Mouse (Mus musculus) layer of hippocampus, postnatal 36 days (tissue): ENCODE measurements around the gene Amigo1. TPM values are rescaled to one million over a fixed set of nuclear protein-coding genes. Genes with fewer than 3 reads are reported as not detected.
"Not testable (repeated sequence)": the region's sequence is repeated elsewhere in the genome, so short reads cannot be mapped to it uniquely, and the experiment has no call there.

Experiments
- DNase-seq, 2 experiments: peaks; one replicate each; pipeline ENCODE4 v3.0.0; 2022
- total RNA-seq, 2 experiments: library from RNA; stranded (reverse); gene quantifications; 2 replicates each; pipeline ENCODE4 v1.2.3; 2021

Amigo1 gene
- total RNA-seq, 2 experiments from 2014 or later: 65.0 to 69.0 TPM

- peak; percentile 94 for DNase-seq
These were observed 24.0 kb downstream of the Amigo1 start for GRCm38 (mm10) chr3:108209946-108210770.

- DNase-seq: no peak
These were observed 24.6 kb downstream of the Amigo1 start, which contains the start of gene Atxn7l2 for GRCm38 (mm10) chr3:108210771-108211139. Gene Atxn7l2 (minus strand): TSS chr3:108210934.

- DNase-seq: peak in 1 of 2 experiments; percentile 24
These were observed 25.7 kb downstream of the Amigo1 start for GRCm38 (mm10) chr3:108211845-108212244.

DNA sequence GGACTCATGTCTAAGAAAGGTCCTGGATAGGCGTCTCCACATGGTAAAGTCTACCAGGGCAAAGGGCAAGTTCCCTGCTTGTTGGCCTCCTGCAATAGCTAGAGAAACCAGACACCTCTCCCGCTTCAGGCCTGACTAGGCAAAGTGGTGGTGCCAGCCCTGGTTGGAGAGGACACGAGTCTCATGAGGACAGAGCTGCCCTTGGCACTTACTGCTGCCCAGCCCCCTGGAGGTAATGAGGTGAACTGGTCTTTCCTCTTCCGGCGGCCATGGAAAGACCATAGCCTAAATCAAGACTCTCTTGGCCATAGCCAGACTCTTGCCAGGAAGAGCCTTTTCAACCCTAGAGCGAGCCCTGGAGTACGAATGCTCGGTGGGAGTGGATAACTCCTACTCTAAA, 26.3 kb downstream of the Amigo1 start:
- peak in 1 of 2 experiments; percentile 2 for DNase-seq

DNA sequence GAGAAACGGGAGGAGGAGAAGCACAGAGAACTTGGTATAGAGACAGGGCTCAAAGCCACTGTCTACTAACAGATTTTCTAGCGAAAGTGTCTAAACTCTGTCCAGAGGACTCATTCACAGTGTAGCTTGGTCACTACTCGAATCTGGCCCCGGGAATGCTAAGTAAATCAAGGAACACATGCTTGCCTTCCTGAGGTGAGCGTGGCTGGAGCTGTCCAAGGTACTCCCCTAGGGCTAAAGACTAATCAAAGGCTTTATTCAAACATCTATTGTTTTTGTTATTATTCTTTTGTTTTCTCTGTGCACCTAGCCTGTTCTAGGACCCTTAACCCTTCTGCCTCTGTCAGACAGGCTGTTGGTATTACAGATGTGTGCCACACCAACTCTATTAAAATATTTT, 28.6 kb downstream of the Amigo1 start:
- DNase-seq: no peak

GRCm38 (mm10) chr3:108220661-108221060, 34.5 kb downstream of the Amigo1 start:
- no peak for DNase-seq

DNA sequence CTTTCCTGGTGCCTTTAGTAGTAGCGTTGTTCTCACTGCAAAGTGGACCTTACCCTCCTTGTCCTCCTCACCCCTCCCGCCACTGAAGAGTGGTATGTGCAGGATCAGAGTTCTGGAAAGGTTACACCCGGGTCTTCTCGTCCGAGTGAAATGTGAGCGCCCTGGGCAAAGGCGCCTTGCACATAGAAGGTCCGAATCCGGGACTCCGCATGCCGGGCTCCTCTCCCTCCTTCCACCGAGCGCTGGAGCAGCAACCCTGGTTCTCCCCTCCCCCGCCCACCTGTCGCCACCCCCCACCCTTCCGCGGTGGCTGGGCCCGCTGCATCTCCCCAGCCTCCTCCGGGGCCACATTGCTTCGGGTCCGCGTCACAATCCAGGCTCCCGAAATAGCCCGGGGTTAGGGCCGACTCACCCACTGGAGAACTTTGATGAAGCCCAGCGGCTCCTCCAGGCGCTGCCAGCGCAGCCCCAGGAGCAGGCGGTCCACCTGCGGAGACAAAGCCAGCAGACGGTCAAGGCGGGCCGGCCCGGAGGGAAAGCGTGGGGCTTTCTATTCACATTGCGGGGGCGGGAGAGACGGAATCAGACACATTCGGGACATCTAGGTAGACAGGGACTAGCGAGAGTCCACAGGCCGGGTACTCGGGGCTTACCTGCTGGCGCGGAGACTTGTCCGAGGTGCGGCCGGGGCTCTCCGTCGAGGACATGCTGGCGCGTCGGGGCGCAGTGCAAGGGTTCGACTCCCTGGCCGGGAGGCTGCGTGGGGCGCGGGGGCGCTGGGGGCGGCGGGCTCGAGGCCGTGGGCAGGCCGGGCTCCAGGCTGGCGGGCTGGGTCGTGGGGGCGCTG, 39.8 kb downstream of the Amigo1 start:
- peak in 1 of 2 experiments; percentile 1 for DNase-seq

GRCm38 (mm10) chr3:108226558-108227350, 40.6 kb downstream of the Amigo1 start, which contains the start of gene Sypl2:
Gene Sypl2 (minus strand): TSS chr3:108226648.
- DNase-seq: peak in 1 of 2 experiments; percentile 12

DNA sequence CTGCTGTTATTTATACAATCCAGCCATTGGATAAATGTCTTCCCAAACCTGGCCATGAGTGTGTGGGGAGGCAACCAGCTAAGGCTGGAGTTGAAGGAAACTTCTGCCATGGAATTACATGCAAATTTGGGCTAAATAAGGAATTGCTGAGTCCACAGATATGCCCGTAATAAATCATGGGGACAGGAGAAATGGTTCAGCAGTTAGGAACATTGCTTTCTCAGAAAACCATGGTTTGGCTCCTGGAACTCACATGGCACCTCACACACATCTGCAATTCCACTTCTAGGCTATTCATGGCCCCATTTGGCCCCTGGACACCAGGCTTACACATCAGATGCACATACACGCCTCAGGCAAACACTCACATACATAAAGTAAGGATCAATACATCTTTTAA, 41.4 kb downstream of the Amigo1 start:
- no peak for DNase-seq

DNA sequence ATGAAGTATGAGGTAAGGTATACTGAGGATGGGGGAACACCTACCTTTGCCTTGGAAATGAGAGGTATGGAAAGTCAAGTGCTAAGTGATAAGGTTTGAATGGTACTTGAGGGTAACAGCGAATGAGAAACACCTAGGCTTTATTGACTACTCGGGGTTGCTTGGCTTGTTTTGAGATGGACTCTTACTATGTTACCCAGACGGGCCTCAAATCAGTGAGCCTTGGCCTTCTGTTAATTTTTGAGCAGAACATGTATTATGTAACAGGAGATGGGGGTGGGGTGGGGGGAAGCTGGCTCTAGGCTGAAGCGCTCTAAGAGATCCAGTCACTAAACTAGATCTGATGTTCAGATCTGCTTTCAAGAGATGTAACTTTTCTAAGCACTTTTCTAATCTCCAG, 45.5 kb downstream of the Amigo1 start:
- DNase-seq: no peak

DNA sequence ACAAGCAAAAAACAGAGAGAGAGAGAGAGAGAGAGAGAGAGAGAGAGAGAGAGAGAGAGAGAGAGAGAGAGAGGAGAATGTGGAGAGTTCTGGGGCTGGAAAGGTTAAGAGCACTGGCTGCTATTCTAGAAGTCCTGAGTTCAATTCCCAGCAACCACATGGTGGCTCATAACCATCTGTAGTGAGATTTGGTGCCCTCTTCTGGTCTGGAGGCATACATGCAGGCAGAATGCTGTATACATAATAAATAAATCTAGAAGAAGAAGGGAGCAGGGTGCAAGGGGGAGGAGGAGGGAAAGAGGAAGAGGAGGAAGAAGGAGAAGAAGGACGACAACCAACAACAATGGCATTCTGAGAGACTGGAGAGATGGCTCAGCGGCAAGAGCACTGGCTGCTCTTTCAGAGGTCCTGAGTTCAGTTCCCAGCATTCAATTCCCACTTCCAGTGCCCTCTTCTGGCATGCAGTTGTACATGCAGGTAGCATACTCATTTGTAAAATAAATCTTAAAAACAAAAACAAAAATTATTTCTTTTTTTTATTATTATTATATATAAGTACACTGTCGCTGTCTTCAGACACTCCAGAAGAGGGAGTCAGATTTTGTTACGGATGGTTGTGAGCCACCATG, 51.5 kb downstream of the Amigo1 start:
- DNase-seq: not testable (repeated sequence)

GRCm38 (mm10) chr3:108241243-108241839, 55.2 kb downstream of the Amigo1 start:
- no peak for DNase-seq

Other genes with a start within 250 kb of the Amigo1 start
- 10 to 100 TPM; 15.0 to 16.0 TPM for gene Gstm6, start 242.6 kb upstream of the Amigo1 start, total RNA-seq
- gene Gstm3, start 217.1 kb upstream of the Amigo1 start, total RNA-seq: not detected
- 1 to 10 TPM; 3.1 to 3.6 TPM for gene Gstm2, start 199.9 kb upstream of the Amigo1 start, total RNA-seq
- gene Gstm1, start 168.4 kb upstream of the Amigo1 start, total RNA-seq: 100 to 1,000 TPM; 311 to 336 TPM
- gene Gstm4, start 141.4 kb upstream of the Amigo1 start, total RNA-seq: 10 to 100 TPM; 11.3 to 12.4 TPM
- 10 to 100 TPM; 74.2 to 76.2 TPM for gene Ampd2, start 99.7 kb upstream of the Amigo1 start, total RNA-seq
- not detected for gene Gnat2, start 93.5 kb upstream of the Amigo1 start, total RNA-seq
- gene Gnai3, start 40.2 kb upstream of the Amigo1 start, total RNA-seq: 10 to 100 TPM; 32.4 to 32.9 TPM
- 10 to 100 TPM; 15.6 to 15.9 TPM for gene Gpr61, start 31.5 kb upstream of the Amigo1 start, total RNA-seq
- gene Cyb561d1, start 14.9 kb downstream of the Amigo1 start, total RNA-seq: 10 to 100 TPM; 16.4 to 16.5 TPM
- 10 to 100 TPM; 25.7 to 28.9 TPM for gene Atxn7l2, start 24.6 kb downstream of the Amigo1 start, total RNA-seq
- gene Sypl2, start 40.3 kb downstream of the Amigo1 start, total RNA-seq: 1 to 10 TPM; 2.0 to 2.3 TPM
- gene Psma5, start 70.6 kb downstream of the Amigo1 start, total RNA-seq: 10 to 100 TPM; 70.9 to 81.1 TPM
- 100 to 1,000 TPM; 345 to 381 TPM for gene Sort1, start 97.7 kb downstream of the Amigo1 start, total RNA-seq
- 1 to 10 TPM; 1.8 to 1.9 TPM for gene Mybphl, start 178.6 kb downstream of the Amigo1 start, total RNA-seq
- gene Psrc1, start 197.5 kb downstream of the Amigo1 start, total RNA-seq: 10 to 100 TPM; 18.4 TPM
- 100 to 1,000 TPM; 178 to 190 TPM for gene Celsr2, start 229.2 kb downstream of the Amigo1 start, total RNA-seq